Mouse (Mus musculus) spleen, postnatal 4 days (tissue): ENCODE results near the gene Aqp6.

Source experiments
- DNase-seq, 2 experiments: peaks; one replicate each; pipeline ENCODE4 v3.0.0; 2022; ENCODE audit warnings: low spot score in 2 of 2

The Aqp6 gene

DNA sequence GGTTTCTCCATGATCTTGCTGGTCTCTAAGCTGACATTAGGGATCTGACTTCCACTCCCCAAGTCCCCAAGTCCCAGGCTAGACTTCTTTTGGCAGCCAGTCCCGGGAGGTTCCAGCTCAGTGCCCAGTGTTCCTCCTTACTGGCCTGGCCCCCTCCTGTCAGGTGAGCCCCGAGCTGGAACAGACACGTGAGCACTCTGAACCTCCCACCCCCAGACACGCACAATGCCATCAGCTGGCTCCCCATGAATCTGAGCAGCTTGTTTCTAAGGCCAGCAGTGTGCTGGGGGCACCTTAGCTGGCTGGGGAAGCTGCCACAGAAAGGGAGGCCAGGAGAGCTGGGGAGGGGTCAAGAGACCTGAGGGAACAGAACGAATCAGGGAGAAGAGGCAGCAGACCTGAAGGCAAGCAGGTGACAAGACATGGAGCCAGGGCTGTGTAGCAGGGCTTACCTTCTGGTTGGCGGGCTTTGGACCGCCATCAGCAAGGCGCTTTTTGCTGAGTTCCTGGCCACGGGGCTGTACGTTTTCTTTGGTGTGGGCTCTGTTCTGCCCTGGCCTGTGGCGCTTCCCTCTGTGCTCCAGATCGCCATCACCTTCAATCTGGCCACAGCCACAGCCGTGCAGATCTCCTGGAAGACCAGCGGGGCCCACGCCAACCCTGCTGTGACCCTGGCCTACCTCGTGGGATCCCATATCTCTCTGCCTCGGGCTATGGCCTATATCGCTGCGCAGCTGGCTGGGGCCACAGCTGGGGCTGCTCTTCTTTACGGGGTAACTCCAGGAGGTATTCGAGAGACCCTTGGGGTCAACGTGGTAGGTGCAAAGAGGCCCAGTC, at the start of gene Aqp6:
Aqp6 (plus strand) TSS at position 415 of the 837 bp plus-strand sequence.
- DNase-seq: no peak

DNA sequence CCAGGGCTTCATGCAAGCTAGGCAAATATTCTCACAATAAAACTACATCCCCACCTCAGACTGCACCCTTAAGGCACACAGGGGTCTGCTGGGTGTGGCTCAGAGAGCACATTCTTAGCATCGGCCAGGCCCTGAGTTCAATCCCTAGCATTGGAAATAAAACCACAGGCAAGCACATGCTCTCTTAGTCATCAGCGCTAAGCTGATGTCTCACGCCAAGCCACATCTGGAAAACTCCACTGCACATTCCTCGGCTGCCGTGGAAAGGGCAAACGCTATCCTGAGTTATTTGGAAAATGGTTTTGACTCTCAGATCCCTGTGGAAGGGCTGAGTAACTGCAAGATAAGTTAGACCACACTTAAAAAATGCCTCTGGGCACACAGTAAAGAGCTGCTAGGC, 47.4 kb upstream of the Aqp6 start:
- no peak for DNase-seq

DNA sequence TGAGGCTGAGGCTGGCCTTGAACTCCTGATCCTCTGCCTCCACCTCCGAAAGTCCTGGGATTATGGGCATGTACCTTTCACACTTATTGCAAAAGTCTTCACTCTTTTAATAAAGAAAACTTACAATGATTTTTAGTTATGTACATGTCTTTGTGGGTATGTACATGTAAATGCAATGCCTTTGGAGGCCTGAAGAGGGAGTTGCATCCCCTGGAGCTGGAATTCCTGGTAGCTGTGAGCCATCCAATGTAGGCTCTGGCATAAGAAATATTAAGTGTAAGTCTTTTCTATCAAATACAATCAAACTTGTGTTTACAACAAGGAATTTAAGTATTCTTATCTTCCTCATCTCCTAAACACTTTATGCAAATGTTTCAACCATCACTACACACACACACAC, 42.3 kb upstream of the Aqp6 start:
- DNase-seq: no peak

DNA sequence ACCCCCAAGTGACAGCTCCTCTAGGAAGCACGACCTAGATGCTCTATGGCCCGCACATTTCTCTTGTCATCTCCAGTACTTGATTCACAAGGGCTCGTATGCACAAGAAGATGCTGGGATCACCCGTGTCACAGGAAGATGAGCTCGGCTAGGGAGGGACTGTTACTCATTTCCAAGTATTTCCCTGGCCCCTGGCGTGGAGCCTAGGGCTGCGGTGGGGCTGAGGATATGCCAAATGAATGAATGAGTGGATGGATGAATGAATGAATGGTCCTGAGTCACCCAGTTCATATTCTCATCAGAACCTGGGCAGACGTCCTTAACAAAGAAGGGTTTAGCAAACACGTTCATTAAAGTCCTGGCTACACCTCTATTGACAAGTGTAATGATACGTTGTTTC, 41.0 kb upstream of the Aqp6 start:
- no peak for DNase-seq

DNA sequence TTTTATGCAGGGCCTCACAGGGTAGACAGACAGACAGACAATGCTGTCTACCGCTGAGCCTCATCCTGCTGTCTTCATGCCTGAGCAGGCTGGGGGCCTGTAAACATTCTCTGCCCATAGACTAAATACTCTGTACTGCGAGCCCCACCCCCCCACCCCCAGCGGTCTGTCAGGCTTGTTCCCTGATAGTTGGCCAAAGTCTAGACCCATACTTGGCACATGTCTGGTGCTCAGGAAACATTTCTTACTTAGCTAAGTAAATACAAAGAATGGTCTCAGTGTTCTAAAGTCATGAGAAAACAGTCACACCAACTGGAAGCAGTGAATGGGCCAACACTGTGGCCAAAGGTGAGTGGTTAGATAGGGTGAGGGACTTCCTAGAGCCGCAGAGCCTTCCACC, 33.8 kb upstream of the Aqp6 start:
- no peak for DNase-seq

DNA sequence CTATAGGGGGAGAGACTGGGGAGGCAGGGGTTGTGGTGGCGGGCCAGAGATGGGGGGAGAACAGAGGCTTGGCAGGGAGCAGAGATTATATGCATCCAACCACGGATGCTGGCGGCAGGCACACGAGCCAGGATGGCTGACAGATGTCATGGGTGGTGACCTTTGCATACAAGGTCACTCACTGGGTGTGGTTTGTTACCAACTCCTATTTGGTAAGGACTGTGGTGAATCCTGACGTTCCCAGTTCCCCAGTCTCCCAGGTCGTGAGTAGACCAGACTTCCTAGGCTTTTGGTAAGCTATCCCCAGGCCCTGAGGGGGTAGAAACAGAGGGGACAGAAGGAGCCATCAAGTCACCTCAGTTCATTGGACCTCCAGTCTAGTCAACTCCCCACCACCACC, 32.5 kb upstream of the Aqp6 start:
- no peak for DNase-seq

DNA sequence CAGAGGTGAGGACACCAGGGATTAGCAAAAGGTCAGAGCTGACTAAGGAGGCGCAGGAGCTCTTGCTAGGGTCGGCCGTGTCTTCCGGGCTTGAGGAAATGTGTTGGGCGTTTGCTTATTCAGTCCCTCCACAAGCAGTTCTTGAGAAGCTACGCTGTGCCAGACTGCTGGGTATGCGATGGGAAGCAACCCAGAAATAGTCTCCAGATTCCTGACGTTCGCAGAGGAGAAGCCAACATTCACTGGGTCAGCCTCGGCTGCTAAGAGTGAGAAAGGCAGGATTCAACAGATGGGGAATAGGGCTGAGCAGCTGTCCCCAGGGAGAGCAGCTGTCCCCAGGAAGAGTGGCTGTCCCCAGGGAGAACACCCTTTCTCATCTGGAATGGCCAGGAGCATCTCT, 32.1 kb upstream of the Aqp6 start:
- DNase-seq: no peak

DNA sequence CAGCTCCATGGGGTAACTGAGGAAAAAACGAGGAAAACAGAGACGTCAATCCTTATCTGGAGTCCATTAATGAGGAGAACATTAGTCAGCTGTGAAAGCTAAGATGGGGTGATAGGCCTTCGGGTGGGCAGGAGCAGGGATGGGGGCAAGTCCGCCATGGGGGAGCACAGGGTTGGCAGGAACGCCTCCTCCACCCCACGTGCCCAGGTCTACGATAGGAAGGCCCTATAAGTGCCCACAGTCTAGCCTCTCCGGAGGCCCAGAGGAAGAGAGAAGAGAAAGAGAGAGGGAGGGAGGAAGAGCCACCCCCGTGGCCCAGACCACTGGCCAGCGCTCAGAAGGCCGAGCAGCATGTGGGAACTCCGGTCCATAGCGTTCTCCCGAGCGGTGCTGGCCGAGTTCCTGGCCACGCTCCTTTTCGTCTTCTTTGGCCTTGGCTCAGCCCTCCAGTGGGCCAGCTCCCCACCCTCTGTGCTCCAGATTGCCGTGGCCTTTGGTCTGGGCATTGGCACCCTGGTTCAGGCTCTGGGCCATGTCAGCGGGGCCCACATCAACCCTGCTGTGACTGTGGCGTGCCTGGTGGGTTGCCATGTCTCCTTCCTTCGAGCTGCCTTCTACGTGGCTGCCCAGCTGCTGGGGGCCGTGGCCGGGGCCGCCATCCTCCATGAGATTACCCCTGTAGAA, 22.3 kb upstream of the Aqp6 start, which contains the start of gene Aqp2:
Aqp2 (plus strand) TSS at position 254 of the 684 bp plus-strand sequence.
- DNase-seq: no peak

DNA sequence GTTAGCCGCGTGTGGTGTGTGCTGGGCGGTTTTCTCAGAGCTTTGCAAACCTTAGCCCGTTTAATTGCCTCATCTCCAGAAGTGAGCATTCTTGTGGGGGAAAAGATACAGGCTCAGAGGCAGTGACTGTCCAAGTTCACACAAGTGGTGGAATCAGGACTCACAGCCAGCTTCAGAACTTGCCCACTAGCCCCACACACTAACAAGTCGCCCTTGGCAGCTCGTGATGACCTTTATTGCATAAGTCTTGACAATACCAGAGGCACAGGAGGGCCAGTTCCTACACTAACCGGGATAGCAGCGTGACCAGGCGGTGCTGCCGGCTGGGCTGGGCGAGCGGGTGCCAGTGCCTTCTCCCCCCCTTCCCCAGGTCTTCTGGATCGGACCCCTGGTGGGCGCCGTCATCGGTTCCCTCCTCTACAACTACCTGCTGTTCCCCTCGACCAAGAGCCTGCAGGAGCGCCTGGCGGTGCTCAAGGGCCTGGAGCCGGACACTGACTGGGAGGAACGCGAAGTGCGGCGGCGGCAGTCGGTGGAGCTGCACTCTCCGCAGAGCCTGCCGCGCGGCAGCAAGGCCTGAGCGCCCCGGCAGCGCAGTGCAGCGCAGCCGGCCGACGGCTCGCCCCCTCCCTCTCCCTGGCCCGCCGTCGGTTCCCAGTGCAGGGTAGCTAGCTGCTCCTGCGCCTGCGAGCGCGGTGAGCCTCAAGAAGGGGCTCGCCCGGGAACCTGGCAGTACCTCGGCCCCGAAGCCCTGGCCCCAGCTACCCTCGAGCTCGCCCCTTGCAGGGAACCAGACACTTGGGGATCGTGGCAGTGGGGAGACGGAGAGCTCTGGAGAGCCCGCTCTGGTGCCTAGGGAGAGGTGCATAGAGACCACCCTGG, 17.5 kb upstream of the Aqp6 start:
- no peak for DNase-seq

DNA sequence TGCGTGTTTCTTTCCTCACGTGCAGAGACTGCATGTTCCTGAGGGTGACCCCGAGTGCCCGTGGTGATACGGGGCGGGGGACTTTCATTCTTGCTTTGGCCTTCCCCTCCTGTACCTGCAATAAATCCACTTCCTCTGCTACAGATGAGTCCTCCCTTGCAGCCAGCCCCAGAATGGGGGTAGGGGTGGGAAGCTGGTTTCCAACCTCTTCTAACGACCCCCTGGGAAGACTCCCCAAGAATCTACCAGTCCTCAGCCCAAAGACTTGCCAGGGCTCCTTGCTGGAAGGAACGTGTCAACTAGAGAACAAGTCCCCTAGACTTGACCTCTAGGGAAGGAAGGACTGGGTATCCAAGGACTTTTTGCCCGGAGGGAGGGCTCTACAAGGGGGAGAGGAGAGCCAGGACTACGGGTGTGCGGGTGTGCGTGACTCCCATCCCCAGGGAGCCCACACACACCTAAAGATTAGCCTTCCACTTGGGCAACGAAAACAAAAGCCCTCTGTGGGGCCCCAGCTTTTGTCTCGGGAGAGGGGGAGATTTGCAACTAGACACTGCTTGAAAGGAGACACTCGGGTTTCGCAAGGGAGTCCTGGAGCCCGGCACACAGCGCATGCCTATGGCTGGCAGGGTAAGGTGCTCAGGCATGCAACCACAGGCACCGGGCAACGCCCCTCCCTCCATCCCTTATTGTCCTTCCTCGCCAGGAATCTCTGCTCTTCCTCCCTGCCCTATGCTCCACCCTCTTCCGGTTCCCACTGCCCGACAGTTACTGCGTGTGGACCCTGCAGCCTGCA, 16.6 kb upstream of the Aqp6 start:
- no peak for DNase-seq

DNA sequence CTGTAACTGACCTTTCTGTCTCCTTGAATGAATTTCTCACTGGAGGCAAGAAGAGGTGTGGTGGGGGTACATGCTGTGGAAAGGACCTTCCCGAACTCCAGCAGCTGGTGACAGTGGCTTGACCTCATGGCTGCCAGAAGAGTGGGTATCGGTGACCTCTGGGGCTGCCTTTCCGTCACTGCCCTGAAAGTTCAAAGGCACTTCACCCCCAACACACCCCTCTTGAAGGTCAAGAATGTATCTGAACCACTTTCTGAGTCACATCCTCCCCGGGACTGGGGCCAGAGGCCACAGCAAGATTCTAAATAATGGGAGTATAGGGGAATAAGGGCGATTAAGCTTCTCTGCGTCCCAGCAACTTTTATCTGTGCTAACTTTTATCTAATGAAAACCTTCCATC, 15.5 kb upstream of the Aqp6 start:
- DNase-seq: no peak

DNA sequence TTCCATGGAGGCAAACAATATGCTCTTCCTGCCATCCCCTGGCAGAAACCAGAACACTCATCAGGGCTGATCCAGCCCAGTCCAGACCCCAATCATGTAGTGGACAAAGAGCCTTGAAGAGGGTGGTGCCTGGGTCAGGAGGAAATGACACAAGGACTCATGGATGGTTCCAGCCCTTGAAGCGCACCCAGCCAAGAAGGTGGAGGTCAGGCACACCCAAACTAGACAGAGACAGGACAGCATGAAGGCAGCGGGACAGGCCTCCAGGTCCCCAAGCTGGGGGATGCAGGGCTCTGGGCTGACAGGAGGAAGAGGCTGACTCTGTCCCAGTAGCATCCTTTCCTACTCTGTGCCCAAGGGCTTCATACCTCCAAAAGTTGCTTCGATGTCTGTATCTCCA, 14.7 kb upstream of the Aqp6 start:
- DNase-seq: no peak

DNA sequence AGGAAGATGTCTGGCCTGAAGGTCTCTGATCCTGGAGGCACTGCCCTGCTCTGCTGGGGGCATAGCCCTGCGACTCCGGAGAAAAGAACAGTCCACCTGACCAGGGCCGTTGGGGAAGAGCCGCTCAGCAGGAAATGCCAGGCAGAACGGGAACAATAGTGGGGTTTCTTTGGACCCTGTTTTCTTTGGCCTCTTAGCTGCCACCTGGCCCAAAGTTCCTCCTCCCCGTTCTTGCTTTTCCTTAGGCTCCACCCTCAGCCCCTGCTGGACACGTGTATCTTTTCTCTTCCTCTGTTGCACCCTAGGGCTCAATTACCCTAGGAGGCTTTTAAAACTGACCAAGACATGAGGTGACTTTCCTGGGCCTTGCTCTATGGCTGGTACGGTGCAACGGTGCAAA, 12.0 kb upstream of the Aqp6 start:
- no peak for DNase-seq

DNA sequence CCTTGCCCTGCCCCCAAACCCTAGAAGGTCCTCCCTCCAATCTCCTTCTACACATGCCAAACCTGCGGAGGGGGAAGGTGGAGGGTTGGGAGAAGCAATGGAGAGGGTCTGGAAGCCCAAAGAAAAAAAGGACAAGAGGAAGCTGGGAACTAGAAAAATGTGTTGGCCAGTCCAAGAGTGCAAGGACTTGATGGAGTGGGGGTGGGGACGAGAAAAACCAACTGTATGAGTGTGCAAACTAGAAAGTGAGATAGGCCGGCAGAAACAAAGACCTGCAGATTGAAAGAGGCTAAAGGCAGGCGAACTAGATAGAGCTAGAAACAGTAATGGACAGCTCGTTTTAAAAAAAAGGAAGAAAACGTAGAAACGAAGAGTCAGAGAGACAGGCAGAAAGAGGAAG, 11.5 kb upstream of the Aqp6 start:
- DNase-seq: no peak

DNA sequence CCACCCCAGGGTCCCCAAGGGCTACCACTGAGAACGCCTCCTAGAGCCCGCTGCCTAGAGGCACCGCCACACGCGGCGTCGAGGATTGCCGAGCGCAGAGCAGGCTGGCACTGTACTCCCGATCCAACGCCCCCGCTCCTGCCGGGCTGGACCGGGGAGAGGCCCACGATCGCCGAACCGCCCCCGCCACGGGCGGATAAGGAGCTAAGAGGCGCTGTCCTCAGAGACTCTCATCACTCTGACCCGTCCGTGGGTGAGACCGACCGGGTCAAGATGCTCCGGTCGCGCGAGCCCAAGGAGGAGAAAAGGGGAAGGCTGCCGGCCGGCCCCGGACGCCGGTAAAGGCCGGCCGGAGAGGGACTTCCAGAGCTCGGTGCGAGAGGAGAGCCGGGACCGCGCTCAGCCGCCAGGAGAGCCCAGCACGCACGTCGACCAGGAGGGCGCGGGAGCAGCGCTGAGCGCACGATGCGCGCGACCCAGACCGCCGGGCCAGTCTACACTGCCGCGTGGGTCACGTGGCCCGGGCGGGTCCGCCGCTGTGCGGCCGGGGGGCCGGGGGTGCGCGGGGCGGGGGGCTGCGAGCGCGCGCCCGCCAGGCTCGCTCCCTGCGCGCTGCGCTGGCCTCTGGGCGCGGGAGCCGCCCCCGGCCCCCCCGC, 10.6 kb upstream of the Aqp6 start, which contains the start of gene Aqp5:
Aqp5 (plus strand) TSS at position 354 of the 656 bp plus-strand sequence.
- no peak for DNase-seq

DNA sequence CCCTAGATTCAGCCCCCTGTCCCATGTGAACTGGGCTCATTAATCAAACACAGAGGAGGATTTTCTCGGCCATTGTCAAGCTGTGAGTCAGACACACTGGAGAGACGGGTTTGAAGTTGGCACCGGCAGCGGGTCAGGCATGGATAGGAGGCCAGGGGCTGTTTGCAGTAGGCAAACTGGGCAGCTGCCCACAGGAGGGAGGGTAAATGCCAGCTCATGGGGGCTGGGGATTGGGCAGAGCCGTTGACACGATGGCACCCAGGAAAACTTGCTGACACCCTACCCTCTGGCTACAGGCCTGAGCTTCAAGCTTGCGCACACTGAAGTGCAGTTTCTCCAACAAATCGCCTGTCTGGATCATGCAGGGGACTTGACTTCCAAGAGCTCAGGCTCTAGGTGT, 9.0 kb upstream of the Aqp6 start:
- DNase-seq: no peak

DNA sequence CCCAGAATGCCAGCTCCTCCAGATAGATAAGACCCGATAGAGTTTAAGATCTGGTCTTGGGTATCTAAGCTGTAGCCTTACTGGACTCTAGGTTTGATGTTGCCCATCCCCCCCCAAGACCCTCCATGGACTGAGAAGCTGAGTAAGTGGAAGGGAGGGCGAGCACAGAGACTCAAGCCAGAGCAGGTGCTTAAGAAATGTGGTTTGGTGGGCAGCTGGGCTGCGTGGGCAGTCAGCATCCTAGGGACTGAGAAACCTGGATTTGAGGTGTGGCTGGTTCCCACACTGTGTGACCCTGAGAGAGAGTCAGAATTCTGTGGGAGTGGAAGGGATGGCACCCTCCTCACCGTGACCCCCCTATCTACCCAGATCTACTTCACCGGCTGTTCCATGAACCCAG, 8.3 kb upstream of the Aqp6 start:
- no peak for DNase-seq

DNA sequence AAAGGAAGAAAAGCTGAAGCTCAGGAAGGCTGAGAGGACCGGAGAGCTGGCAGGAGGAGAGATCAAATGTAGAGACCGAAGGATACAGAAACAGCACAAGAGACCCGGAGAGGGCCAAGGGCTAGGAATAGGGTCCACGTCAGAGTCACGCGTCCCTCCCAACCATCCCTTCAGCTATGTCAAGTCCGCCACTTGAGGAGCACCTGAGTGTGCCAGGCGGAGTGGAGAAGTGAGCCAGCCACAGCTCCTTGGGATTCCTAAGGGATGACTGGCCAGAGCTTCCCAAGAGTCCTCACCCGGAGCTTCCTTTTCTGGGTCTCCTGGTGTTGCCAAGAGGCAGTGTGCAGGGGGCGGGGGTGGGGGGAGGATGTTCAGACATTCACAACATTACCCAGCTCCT, 6.2 kb upstream of the Aqp6 start:
- DNase-seq: no peak

DNA sequence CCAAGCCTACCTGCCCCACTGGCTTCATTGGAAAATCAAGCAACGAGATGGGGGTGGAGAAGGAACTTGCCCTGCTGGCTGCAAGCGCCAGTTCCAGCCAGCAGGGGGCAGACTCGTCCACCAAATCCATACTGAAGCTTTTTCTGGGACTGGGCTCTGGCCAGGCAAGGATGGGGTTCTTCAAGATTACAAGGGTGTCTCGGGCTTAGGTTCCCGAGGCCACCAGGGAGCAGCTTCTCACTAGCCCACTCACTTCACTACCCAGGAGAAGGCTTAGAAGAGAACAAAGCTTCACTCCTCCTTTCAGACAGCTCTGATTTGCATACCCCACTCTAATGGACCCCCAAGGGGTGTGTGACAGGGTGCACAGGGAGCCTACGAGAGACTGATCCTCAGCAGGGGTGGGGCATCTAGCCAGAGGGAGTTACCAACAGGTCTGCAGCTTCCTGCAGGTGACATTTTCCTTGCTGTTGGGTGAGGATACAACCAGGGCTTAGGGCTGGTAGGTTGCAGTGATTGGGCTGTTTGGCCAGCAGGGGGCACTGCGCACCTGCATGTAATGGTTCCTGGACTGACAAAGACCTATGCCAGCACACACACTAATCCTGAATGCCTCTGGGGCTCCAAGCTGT, 5.0 kb upstream of the Aqp6 start:
- DNase-seq: peak; percentile 79 to 91

DNA sequence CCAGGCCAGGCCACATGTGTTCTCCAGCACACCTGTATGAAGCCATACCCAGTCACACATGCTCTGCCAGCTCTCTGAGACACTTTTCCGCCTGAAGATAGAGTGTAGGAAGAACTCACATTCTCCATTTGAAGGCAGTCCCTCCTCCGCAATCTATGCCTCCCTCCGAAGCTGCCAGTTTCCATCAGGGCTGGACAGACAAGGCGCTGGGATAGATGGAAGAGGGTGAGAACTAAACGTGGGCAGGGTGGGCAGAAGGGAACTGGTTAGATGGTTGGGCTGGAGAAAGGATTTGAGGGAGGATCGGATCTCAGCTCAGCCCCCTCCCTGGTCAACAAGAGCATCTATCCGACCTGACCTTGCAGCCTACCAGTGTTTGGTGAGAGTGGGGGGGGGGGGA, 4.4 kb upstream of the Aqp6 start:
- DNase-seq: no peak
